Mouse (Mus musculus) inflammation-experienced regulatory T-cells, adult 16 weeks (primary cell): ENCODE measurements around the gene Ankzf1. TPM values are rescaled to one million over a fixed set of nuclear protein-coding genes. Genes with fewer than 3 reads are reported as not detected.

ENCODE experiments used
- polyA plus RNA-seq: library from polyadenylated mRNA; unstranded; fragments of 100-300 nt; shearing (Covaris generic); gene quantifications from one replicate; pipeline ENCODE4 v1.2.1, GENCODE M21; 2017

The Ankzf1 gene
- 55.8 TPM for polyA plus RNA-seq

DNA sequence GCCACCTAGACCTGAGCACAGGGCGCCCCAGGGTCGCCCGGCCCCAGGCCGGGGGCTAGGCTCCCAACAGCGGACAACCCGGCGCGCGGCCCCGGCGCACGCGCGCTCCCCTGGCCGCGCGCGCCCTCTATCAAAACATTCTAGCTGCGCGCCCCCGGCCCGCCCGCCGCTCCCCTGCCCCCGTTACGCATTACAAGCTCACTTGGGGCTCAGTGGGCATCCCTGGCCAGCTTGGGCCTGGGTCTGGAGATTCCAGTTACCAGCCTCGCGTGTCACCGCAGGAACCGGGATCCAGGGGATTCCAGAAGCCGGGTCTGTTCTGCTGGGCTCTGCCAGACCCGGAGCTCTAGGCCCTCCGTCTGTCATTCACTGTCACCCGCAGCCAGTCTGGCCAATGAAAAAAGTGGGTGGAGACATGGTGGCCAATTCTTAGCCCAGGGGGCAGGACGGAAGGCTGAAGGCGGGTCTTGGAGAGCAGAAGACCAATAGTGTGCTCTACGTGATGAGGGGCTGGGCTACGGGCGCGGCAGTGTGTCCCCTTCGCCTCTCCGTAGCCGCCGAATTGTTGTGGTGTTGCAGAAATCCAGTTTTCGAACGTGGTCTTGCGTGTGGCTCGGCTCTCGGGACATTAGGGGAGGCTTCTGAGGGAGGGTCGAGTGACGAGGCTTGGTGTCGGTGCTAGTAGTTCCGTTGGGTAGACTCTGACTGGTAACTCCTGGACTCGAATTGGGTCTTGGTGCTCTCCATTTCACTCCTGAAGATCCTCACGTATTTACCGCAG is at the start of gene Ankzf1, which contains the start of gene Atg9a:
Gene Ankzf1 (plus strand): TSS at position 530 of the 781 bp plus-strand sequence.
Gene Atg9a (minus strand): TSS at position 575 of the 781 bp plus-strand sequence.

GRCm38 (mm10) chr1:75142301-75143261 is 49.4 kb upstream of the Ankzf1 start, which contains the start of the genes Cnppd1 and Retreg2:
TSS of gene Cnppd1 (minus strand) at chr1:75142711.
TSS of gene Retreg2 (plus strand) at chr1:75142778.

GRCm38 (mm10) chr1:75168472-75169464 is 23.2 kb upstream of the Ankzf1 start, which contains the start of gene Zfand2b:
TSS of gene Zfand2b (plus strand) at chr1:75168646.

GRCm38 (mm10) chr1:75180105-75180590 is 11.8 kb upstream of the Ankzf1 start, which contains the start of gene Abcb6:
TSS of gene Abcb6 (minus strand) at chr1:75180392.

DNA sequence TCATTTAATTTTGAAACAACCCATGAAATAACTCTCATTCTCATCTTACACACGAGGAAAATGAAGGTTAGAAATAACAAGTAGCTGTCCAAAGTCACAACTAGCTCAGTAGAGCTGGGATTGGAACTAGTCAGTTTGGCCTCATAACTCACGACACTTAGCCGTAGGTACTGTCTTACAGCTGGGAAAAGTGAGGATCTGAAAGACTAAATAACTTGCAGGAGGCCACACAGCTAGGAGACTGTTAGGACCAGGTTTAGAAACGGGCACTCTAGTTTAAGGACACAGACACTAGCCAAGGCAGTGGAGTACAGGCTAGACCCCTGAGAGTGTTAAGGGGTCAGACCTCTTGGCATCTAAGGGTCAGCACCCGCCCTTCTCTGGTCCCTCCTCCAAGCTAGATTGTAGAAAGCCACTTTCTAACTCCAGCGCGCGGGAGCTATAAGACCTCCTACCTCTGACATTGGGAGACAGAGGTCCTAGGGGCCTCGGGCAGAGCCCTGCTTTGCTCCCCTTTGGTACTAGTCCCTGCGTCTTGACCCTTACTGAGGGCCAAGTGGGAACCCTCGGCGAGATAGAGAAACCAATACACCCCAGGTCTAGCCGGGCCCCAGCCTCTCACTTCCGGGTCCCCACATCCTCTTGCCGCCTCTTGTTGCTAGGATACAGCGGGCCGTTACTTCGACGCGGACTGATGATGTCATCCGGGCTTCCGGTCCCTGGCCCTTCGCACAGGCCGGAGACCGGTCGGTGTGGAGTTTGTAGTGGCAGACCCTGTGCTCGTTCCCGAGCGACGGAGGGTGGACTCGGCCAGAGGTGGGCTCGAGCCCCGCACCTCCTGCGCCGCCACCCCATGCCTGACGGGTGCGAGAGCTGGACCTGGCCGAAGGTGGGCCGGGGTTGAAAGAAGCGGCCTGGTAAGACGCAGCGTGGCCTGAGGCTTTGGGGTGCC is 18.5 kb downstream of the Ankzf1 start, which contains the start of the genes Glb1l and Stk16:
Gene Glb1l (minus strand): TSS at position 678 of the 952 bp plus-strand sequence.
Gene Stk16 (plus strand): TSS at position 703 of the 952 bp plus-strand sequence.

GRCm38 (mm10) chr1:75219531-75219930 is 27.6 kb downstream of the Ankzf1 start, which contains the start of gene Tuba4a:
TSS of gene Tuba4a (minus strand) at chr1:75219865.

DNA sequence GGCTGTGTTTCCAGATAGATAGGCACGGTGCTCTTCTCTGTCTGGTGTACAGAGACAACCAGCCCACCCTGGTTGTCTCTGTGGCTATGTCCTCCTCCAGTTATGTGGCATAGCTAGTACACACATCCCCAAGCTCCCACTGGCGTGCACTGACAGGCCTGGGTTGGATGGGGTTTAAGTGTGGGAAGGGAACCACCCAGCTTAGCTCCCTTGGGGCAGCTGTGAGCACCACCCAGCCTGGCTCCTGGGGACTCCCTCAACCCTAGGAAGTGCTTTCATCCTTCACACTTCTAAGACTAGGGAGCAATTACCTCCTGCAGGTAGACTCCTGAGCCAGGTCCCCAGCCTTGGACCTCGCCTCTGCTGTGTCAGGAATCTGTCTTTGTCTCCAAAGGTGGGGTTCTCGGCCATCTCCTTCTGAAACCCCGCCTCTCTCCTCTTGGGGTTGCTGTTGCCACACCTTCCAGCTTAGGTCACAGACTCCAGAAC is 39.8 kb downstream of the Ankzf1 start, which contains the start of gene A630095N17Rik:
Gene A630095N17Rik (minus strand): TSS at position 439 of the 489 bp plus-strand sequence.

GRCm38 (mm10) chr1:75236117-75237050 is 44.4 kb downstream of the Ankzf1 start, which contains the start of gene Dnajb2:
TSS of gene Dnajb2 (plus strand) at chr1:75236406.

Other genes starting within 250 kb of the Ankzf1 start
- 0.20 TPM for gene Ihh, start 240.5 kb upstream of the Ankzf1 start, polyA plus RNA-seq
- 9.7 TPM for gene Nhej1, start 67.0 kb upstream of the Ankzf1 start, polyA plus RNA-seq
- gene Slc23a3, start 58.3 kb upstream of the Ankzf1 start, polyA plus RNA-seq = 0.23 TPM
- gene Cnppd1, start 49.4 kb upstream of the Ankzf1 start, polyA plus RNA-seq = 192 TPM
- 22.9 TPM for gene Retreg2, start 49.4 kb upstream of the Ankzf1 start, polyA plus RNA-seq
- 77.4 TPM for gene Zfand2b, start 23.5 kb upstream of the Ankzf1 start, polyA plus RNA-seq
- 7.7 TPM for gene Abcb6, start 11.8 kb upstream of the Ankzf1 start, polyA plus RNA-seq
- 27.1 TPM for gene Atg9a, start within 50 bp of the Ankzf1 start, polyA plus RNA-seq
- gene Glb1l, start 18.7 kb downstream of the Ankzf1 start, polyA plus RNA-seq = 18.8 TPM
- 104 TPM for gene Stk16, start 18.7 kb downstream of the Ankzf1 start, polyA plus RNA-seq
- gene Tuba4a, start 27.7 kb downstream of the Ankzf1 start, polyA plus RNA-seq = 331 TPM
- gene A630095N17Rik, start 40.0 kb downstream of the Ankzf1 start, polyA plus RNA-seq = not detected
- 39.6 TPM for gene Dnajb2, start 44.3 kb downstream of the Ankzf1 start, polyA plus RNA-seq
- gene Ptprn, start 72.4 kb downstream of the Ankzf1 start, polyA plus RNA-seq = not detected
- not detected for gene Resp18, start 86.3 kb downstream of the Ankzf1 start, polyA plus RNA-seq
- 90.7 TPM for gene Dnpep, start 125.8 kb downstream of the Ankzf1 start, polyA plus RNA-seq
- gene Des, start 168.2 kb downstream of the Ankzf1 start, polyA plus RNA-seq = 0.22 TPM
- 0.93 TPM for gene Speg, start 183.1 kb downstream of the Ankzf1 start, polyA plus RNA-seq
- gene Gmppa, start 243.8 kb downstream of the Ankzf1 start, polyA plus RNA-seq = 93.4 TPM